Mouse (Mus musculus) MEL (cell line): ENCODE measurements around the gene Tle1. TPM values are rescaled to one million over a fixed set of nuclear protein-coding genes. Genes with fewer than 3 reads are reported as not detected.

Experiments
- DNase-seq: peaks from one replicate; pipeline ENCODE4 v3.0.0; 2011; ENCODE audit warnings: low read depth, low spot score
- H3K27ac ChIP-seq: 2 replicates; pipeline ENCODE4 v1.5.1; 2012; ENCODE audit warnings: low read depth, mild to moderate bottlenecking, control low read depth, low read length, moderate library complexity; ENCODE audit not compliant: control insufficient read depth
- H3K27me3 ChIP-seq, 2 experiments: fragments of 150-350 bp in 1 of 2; sonication (generic) in 1 of 2; 2 replicates each; pipeline ENCODE4 v1.6.1; 2012; ENCODE audit warnings: low read length in 2 of 2, mild to moderate bottlenecking in 2 of 2, improper control_type of control experiment in 1 of 2, moderate library complexity in 1 of 2; ENCODE audit not compliant: insufficient read depth in 2 of 2, control insufficient read depth in 1 of 2
- H3K36me3 ChIP-seq, 2 experiments: 2 replicates each; pipeline ENCODE4 v1.6.1; 2012 to 2014; ENCODE audit warnings: low read length in 2 of 2, improper control_type of control experiment in 1 of 2, inconsistent platforms in 1 of 2, mild to moderate bottlenecking in 1 of 2; ENCODE audit not compliant: insufficient read depth in 2 of 2, control insufficient read depth in 1 of 2
- H3K4me1 ChIP-seq, 2 experiments: fragments of 150-350 bp in 1 of 2; sonication (generic) in 1 of 2; 2 replicates each; pipeline ENCODE4 v1.6.1; 2012; ENCODE audit warnings: low read length in 2 of 2, improper control_type of control experiment in 1 of 2, mild to moderate bottlenecking in 1 of 2; ENCODE audit not compliant: insufficient read depth in 2 of 2, control insufficient read depth in 1 of 2
- H3K4me3 ChIP-seq, 2 experiments: fragments of 150-350 bp in 1 of 2; sonication (generic) in 1 of 2; 2 replicates each; pipeline ENCODE4 v1.5.1; 2012; ENCODE audit warnings: low read depth in 2 of 2, low read length in 2 of 2, mild to moderate bottlenecking in 2 of 2, moderate library complexity in 2 of 2, control low read depth in 1 of 2, improper control_type of control experiment in 1 of 2; ENCODE audit not compliant: control insufficient read depth in 1 of 2, insufficient read depth in 1 of 2
- H3K79me2 ChIP-seq: 2 replicates; pipeline ENCODE4 v1.6.1; 2012; ENCODE audit warnings: mild to moderate bottlenecking, low read length, moderate library complexity; ENCODE audit not compliant: control insufficient read depth, poor library complexity, insufficient read depth
- H3K9ac ChIP-seq: 2 replicates; pipeline ENCODE4 v1.6.1; 2012; ENCODE audit warnings: low read depth, mild to moderate bottlenecking, control low read depth, low read length, moderate library complexity; ENCODE audit not compliant: control insufficient read depth, poor library complexity, severe bottlenecking
- H3K9me3 ChIP-seq: fragments of 150-350 bp; sonication (generic); replicated peaks from 2 replicates; pipeline ENCODE4 v1.6.1; 2012; ENCODE audit warnings: mild to moderate bottlenecking, low read length, improper control_type of control experiment, moderate library complexity; ENCODE audit not compliant: insufficient read depth
- BHLHE40 ChIP-seq: IDR thresholded peaks from 2 replicates; pipeline ENCODE4 v1.6.1; 2012; ENCODE audit warnings: low read depth, mild to moderate bottlenecking, inconsistent platforms, low read length, improper control_type of control experiment, borderline replicate concordance
- CHD1 ChIP-seq: IDR thresholded peaks from 2 replicates; pipeline ENCODE4 v1.6.1; 2012; ENCODE audit warnings: low read depth, mild to moderate bottlenecking, inconsistent platforms, low read length, improper control_type of control experiment
- CHD2 ChIP-seq: IDR thresholded peaks from 2 replicates; pipeline ENCODE4 v1.6.1; 2011; ENCODE audit warnings: low read length, improper control_type of control experiment
- CTCF ChIP-seq, 3 experiments: IDR thresholded peaks in 2 of 3; conservative IDR thresholded peaks in 1 of 3; 2 replicates each; pipeline ENCODE4 v1.5.1; 2011 to 2012; ENCODE audit warnings: low read length in 3 of 3, low read depth in 2 of 3, mild to moderate bottlenecking in 2 of 3, improper control_type of control experiment in 1 of 3, inconsistent platforms in 1 of 3, mixed read lengths in 1 of 3, moderate library complexity in 1 of 3; ENCODE audit not compliant: control insufficient read depth in 1 of 3, insufficient read depth in 1 of 3, poor library complexity in 1 of 3, severe bottlenecking in 1 of 3
- EP300 ChIP-seq, 2 experiments: IDR thresholded peaks; 2 replicates each; pipeline ENCODE4 v1.6.1; 2011; ENCODE audit warnings: improper control_type of control experiment in 2 of 2, low read length in 2 of 2, low read depth in 1 of 2, mild to moderate bottlenecking in 1 of 2
- GABPA ChIP-seq: IDR thresholded peaks from 2 replicates; pipeline ENCODE4 v1.6.1; 2012; ENCODE audit warnings: low read depth, mild to moderate bottlenecking, inconsistent platforms, low read length, improper control_type of control experiment, moderate library complexity
- GATA1 ChIP-seq: IDR thresholded peaks from 2 replicates; pipeline ENCODE4 v1.6.1; 2011; ENCODE audit warnings: low read depth, low read length, improper control_type of control experiment
- HCFC1 ChIP-seq: IDR thresholded peaks from 2 replicates; pipeline ENCODE4 v1.6.1; 2012; ENCODE audit warnings: low read depth, mild to moderate bottlenecking, inconsistent platforms, low read length, improper control_type of control experiment, moderate library complexity
- KAT2A ChIP-seq: conservative IDR thresholded peaks from 2 replicates; pipeline ENCODE4 v1.6.1; 2012; ENCODE audit warnings: low read depth, low read length, improper control_type of control experiment, inconsistent platforms
- MAX ChIP-seq: IDR thresholded peaks from 2 replicates; pipeline ENCODE4 v1.6.1; 2011; ENCODE audit warnings: low read length, improper control_type of control experiment
- MXI1 ChIP-seq: IDR thresholded peaks from 2 replicates; pipeline ENCODE4 v1.6.1; 2011; ENCODE audit warnings: mild to moderate bottlenecking, low read depth, low read length, improper control_type of control experiment
- MYB ChIP-seq: IDR thresholded peaks from 2 replicates; pipeline ENCODE4 v1.6.1; 2011; ENCODE audit warnings: mild to moderate bottlenecking, low read depth, low read length, improper control_type of control experiment
- NELFE ChIP-seq: IDR thresholded peaks from 2 replicates; pipeline ENCODE4 v1.6.1; 2011; ENCODE audit warnings: low read depth, low read length, improper control_type of control experiment
- POLR2A ChIP-seq, 2 experiments: IDR thresholded peaks; 2 replicates each; pipeline ENCODE4 v1.6.1; 2011 to 2012; ENCODE audit warnings: low read length in 2 of 2, mild to moderate bottlenecking in 2 of 2, control low read depth in 1 of 2, improper control_type of control experiment in 1 of 2, low read depth in 1 of 2, moderate library complexity in 1 of 2; ENCODE audit not compliant: control insufficient read depth in 1 of 2, insufficient read depth in 1 of 2, poor library complexity in 1 of 2
- POLR2AphosphoS2 ChIP-seq: IDR thresholded peaks from 2 replicates; pipeline ENCODE4 v1.6.1; 2011; ENCODE audit warnings: low read length, improper control_type of control experiment
- POLR2AphosphoS5 ChIP-seq: IDR thresholded peaks from 2 replicates; pipeline ENCODE4 v1.6.1; 2012; ENCODE audit warnings: low read depth, borderline replicate concordance, mild to moderate bottlenecking, inconsistent platforms, low read length, moderate library complexity, mixed read lengths
- RAD21 ChIP-seq: IDR thresholded peaks from 2 replicates; pipeline ENCODE4 v1.6.1; 2011; ENCODE audit warnings: mild to moderate bottlenecking, low read depth, low read length, improper control_type of control experiment
- RCOR1 ChIP-seq: IDR thresholded peaks from 2 replicates; pipeline ENCODE4 v1.6.1; 2012; ENCODE audit warnings: low read depth, mild to moderate bottlenecking, inconsistent platforms, low read length, improper control_type of control experiment
- SIN3A ChIP-seq: IDR thresholded peaks from 2 replicates; pipeline ENCODE4 v1.6.1; 2012; ENCODE audit warnings: low read length, improper control_type of control experiment, inconsistent platforms
- SMC3 ChIP-seq: IDR thresholded peaks from 2 replicates; pipeline ENCODE4 v1.6.1; 2011; ENCODE audit warnings: low read depth, low read length, improper control_type of control experiment
- TBP ChIP-seq: IDR thresholded peaks from 2 replicates; pipeline ENCODE4 v1.8.0; 2011; ENCODE audit warnings: low read depth, low read length, improper control_type of control experiment
- TCF12 ChIP-seq: IDR thresholded peaks from 2 replicates; pipeline ENCODE4 v1.6.1; 2014; ENCODE audit warnings: low read depth, mild to moderate bottlenecking, inconsistent platforms, low read length, improper control_type of control experiment, moderate library complexity
- USF1 ChIP-seq: IDR thresholded peaks from 2 replicates; pipeline ENCODE4 v1.6.1; 2014; ENCODE audit warnings: low read depth, mild to moderate bottlenecking, inconsistent platforms, low read length, improper control_type of control experiment, moderate library complexity
- USF2 ChIP-seq, 2 experiments: IDR thresholded peaks; 2 replicates each; pipeline ENCODE4 v1.6.1; 2011 to 2012; ENCODE audit warnings: improper control_type of control experiment in 2 of 2, low read length in 2 of 2, borderline replicate concordance in 1 of 2, inconsistent platforms in 1 of 2, low read depth in 1 of 2, mild to moderate bottlenecking in 1 of 2; ENCODE audit not compliant: insufficient read depth in 1 of 2
- ZKSCAN1 ChIP-seq: IDR thresholded peaks from 2 replicates; pipeline ENCODE4 v1.6.1; 2012; ENCODE audit warnings: low read depth, mild to moderate bottlenecking, inconsistent platforms, low read length, improper control_type of control experiment, moderate library complexity
- polyA plus RNA-seq, 2 experiments: library from polyadenylated mRNA; stranded (reverse) in 1 of 2; unstranded in 1 of 2; fragments of >175 nt in 1 of 2; fragments of >200 nt in 1 of 2; gene quantifications; 2 replicates each; pipeline versions ENCODE4 v1.2.1 to v1.2.4; 2012; ENCODE audit warnings: low replicate concordance in 2 of 2, low read depth in 1 of 2; ENCODE audit not compliant: insufficient read length in 2 of 2, insufficient read depth in 1 of 2, missing spikeins in 1 of 2
- total RNA-seq: library from RNA; depleted of rRNA; stranded (reverse); fragments of 300-350 nt; gene quantifications from 2 replicates; pipeline ENCODE4 v1.2.3, GENCODE M21; 2012

Gene Tle1
- total and polyA plus RNA-seq, 3 experiments = 21.1 to 22.5 TPM; not detected in 1

- no peaks in the 10 kb centered on the region for H3K36me3 ChIP-seq
- H3K79me2 ChIP-seq = no peaks in the 10 kb centered on the region
- no peaks in the 10 kb centered on the region for H3K9me3 ChIP-seq
- no peak for TF ChIP-seq SMC3
- TF ChIP-seq HCFC1 = no peak
- TF ChIP-seq EP300 (IDR thresholded peaks at IDR 0.05; ENCODE audit: low read depth in 1 of 2, low read length in 2 of 2) = no peak
- no peak for TF ChIP-seq NELFE
- no peak for TF ChIP-seq POLR2A (IDR thresholded peaks at IDR 0.05; ENCODE audit: control insufficient read depth in 1 of 2, insufficient read depth in 1 of 2, low read depth in 1 of 2, low read length in 2 of 2, poor library complexity in 1 of 2)
- TF ChIP-seq GATA1 = no peak
- no peak for TF ChIP-seq RAD21
- no peak overlapping the region for H3K27ac ChIP-seq
- DNase-seq = no peak
- H3K4me1 ChIP-seq = no peaks in the 10 kb centered on the region
- no peak overlapping the region for H3K9ac ChIP-seq
- no peaks in the 10 kb centered on the region for H3K27me3 ChIP-seq
- H3K4me3 ChIP-seq = no peak overlapping the region
These were observed 30.1 kb upstream of the Tle1 start for GRCm38 (mm10) chr4:72230832-72231231.

- Histone ChIP-seq H3K36me3 (no peaks in the 10 kb centered on the region), H3K9ac (no peak overlapping the region), H3K4me3 (no peak overlapping the region), H3K9me3 (no peaks in the 10 kb centered on the region), H3K79me2 (no peaks in the 10 kb centered on the region), H3K27me3 (no peaks in the 10 kb centered on the region), H3K4me1 (no peaks in the 10 kb centered on the region), H3K27ac (no peak overlapping the region)
- no peak for TF ChIP-seq SIN3A
- TF ChIP-seq TBP = no peak
- no peak for TF ChIP-seq TCF12
- no peak for TF ChIP-seq NELFE
- TF ChIP-seq BHLHE40 = no peak
- TF ChIP-seq USF1 = no peak
- no peak for TF ChIP-seq MAX
- no peak for TF ChIP-seq GATA1
- DNase-seq = no peak
These were observed 20.9 kb upstream of the Tle1 start for GRCm38 (mm10) chr4:72221629-72222028.

- no peak for DNase-seq
- peaks cover 11% of the 10 kb centered on the region for H3K79me2 ChIP-seq
- H3K4me1 ChIP-seq = peaks cover 2 to 4% of the 10 kb centered on the region in 2 experiments; a peak in 1 of 4 replicates
- TF ChIP-seq GATA1 (no peak), CHD1 (no peak), POLR2AphosphoS5 (no peak), USF1 (no peak), SIN3A (no peak), ZKSCAN1 (no peak), POLR2AphosphoS2 (no peak), TCF12 (no peak), MXI1 (no peak), KAT2A (no peak), SMC3 (no peak), CHD2 (no peak), RCOR1 (no peak), GABPA (no peak), USF2 (IDR thresholded peaks at IDR 0.05; ENCODE audit: borderline replicate concordance in 1 of 2, insufficient read depth in 1 of 2, low read depth in 1 of 2, low read length in 2 of 2) (no peak), POLR2A (IDR thresholded peaks at IDR 0.05; ENCODE audit: control insufficient read depth in 1 of 2, insufficient read depth in 1 of 2, low read depth in 1 of 2, low read length in 2 of 2, poor library complexity in 1 of 2) (no peak), MYB (no peak), CTCF (IDR thresholded peaks at IDR 0.05 in 2 of 3, conservative IDR thresholded peaks at IDR 0.05 in 1 of 3; ENCODE audit: control insufficient read depth in 1 of 3, insufficient read depth in 1 of 3, low read depth in 2 of 3, low read length in 3 of 3, poor library complexity in 1 of 3, severe bottlenecking in 1 of 3) (no peak)
- H3K27ac ChIP-seq = no peak overlapping the region
- H3K4me3 ChIP-seq = no peak overlapping the region
- H3K9me3 ChIP-seq = no peaks in the 10 kb centered on the region
- peaks cover 0 to 5% of the 10 kb centered on the region in 2 experiments; a peak in 2 of 4 replicates for H3K36me3 ChIP-seq
- no peaks in the 10 kb centered on the region for H3K27me3 ChIP-seq
- H3K9ac ChIP-seq = no peak overlapping the region
These were observed 3.8 kb upstream of the Tle1 start for GRCm38 (mm10) chr4:72204420-72205045.
